Mouse (Mus musculus): ENCODE data around the gene Ggact. TPM values are rescaled to one million over a fixed set of nuclear protein-coding genes. Genes with fewer than 3 reads are reported as not detected.

The Ggact gene
- polyA plus RNA-seq, 1 experiment from 2014 or later, result 5.0 TPM

DNA sequence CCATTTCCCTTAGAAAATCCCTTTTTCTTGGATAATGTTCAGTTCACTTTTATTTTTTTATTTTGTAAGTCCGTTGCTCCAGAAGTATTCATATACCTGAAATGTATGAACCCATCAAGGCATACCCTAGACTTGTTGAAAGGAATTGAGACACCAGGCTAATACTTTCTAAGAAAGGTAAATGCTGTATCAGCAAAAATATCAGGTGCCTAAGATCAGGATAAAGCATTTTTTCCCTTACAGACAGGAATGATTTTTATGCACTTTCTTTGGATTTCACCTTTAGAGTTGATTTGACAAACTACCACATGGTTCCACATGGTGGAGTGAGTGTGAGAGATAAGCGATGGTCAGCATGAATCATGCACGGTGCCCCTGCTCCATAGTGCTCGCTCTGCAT is 120.2 kb downstream of the Ggact start:
- no peaks in the 10 kb centered on the region for H3K9me3 ChIP-seq (replicated peaks)
- no peak overlapping the region for H3K27ac ChIP-seq
- 95% methylated on average over 4 of the region's 4 CpGs for WGBS
- H3K4me1 ChIP-seq, result peaks cover 7% of the 10 kb centered on the region; the same call in 1 of the 2 replicates
- no peak overlapping the region for H3K4me3 ChIP-seq
- no peaks in the 10 kb centered on the region for H3K27me3 ChIP-seq
- no peak for ATAC-seq
- H3K4me2 ChIP-seq, result no peak overlapping the region
- H3K9ac ChIP-seq, result no peak overlapping the region
- H3K36me3 ChIP-seq (ENCODE audit: poor library complexity, severe bottlenecking), result no peaks in the 10 kb centered on the region

DNA sequence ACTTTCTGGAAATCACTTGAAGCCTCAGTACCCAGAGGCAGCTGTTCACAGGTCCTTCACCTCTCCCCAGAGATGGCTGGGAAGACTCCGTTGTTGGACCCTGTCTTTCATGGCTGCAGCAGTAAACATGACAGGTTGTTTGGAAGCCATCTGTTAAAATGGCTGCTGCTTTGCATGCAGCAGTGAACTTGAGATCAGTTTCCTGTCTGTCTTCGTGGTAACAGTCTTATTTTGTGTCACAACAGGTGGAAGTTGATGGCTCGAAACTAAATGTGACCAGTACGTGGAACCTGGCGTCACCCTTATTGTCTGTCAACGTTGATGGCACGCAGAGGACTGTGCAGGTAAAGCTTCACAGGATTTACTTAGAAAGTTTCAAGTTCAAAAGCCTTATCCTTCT is 123.4 kb downstream of the Ggact start:
- Histone ChIP-seq H3K27ac (no peak overlapping the region), H3K4me2 (no peak overlapping the region), H3K36me3 (ENCODE audit: poor library complexity, severe bottlenecking) (no peaks in the 10 kb centered on the region), H3K9me3 (replicated peaks) (no peaks in the 10 kb centered on the region), H3K27me3 (no peaks in the 10 kb centered on the region), H3K9ac (no peak overlapping the region), H3K4me3 (no peak overlapping the region), H3K4me1 (peaks cover 4% of the 10 kb centered on the region; the same call in 1 of the 2 replicates)
- 87% methylated on average over 7 of the region's 7 CpGs for WGBS
- 0 out of 2 replicates have a peak, but pooled peaks have one; percentile 30 for ATAC-seq

DNA sequence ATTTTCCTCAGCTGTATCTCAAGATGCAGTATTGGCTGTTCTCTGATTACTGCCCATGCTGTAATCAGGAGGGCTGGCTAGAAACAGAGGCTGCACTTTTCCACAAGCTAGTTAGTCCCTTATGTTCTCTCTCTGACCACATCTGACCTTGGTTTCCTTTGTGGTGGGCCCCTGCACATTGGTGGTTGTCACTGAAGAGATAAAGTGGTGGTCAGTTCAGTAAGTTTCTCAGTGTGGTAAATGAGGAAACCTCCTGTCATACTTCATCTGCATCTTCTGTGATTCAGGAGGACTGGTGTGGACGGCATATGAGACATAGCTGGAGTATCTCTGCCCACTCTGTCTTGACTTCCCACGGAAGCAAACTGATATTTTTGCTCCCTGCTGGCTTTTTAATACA is 125.4 kb downstream of the Ggact start:
- H3K27me3 ChIP-seq, result no peaks in the 10 kb centered on the region
- no peak for ATAC-seq
- no peak overlapping the region for H3K4me3 ChIP-seq
- H3K27ac ChIP-seq, result no peak overlapping the region
- no peak overlapping the region for H3K9ac ChIP-seq
- H3K4me2 ChIP-seq, result no peak overlapping the region
- peaks cover 4% of the 10 kb centered on the region; the same call in 1 of the 2 replicates for H3K4me1 ChIP-seq
- no peaks in the 10 kb centered on the region for H3K9me3 ChIP-seq (replicated peaks)
- WGBS, result 80% methylated on average over 2 of the region's 2 CpGs
- H3K36me3 ChIP-seq (ENCODE audit: poor library complexity, severe bottlenecking), result no peaks in the 10 kb centered on the region

DNA sequence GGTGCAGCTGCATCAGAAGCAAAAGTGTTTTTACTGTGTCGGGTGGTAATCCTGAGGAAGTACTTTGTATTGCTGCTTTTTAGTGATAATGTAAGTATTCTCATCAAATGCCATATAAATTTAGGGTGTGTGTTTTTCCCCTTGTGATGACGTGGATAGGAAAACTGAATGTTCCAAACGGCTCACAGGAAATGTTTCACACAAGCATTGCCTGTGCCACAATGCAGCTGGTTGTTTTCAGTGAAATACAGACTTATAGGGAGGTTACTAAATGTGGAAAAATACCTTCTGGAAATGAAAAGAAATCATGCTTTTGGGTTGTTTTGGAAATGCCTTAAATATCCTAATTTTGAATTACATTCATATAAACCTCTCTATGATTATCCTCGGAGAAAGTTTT is 128.9 kb downstream of the Ggact start:
- no peak for ATAC-seq
- WGBS, result 85% methylated on average over 4 of the region's 4 CpGs
- no peaks in the 10 kb centered on the region for H3K27me3 ChIP-seq
- H3K4me3 ChIP-seq, result no peak overlapping the region
- H3K4me2 ChIP-seq, result no peak overlapping the region
- no peak overlapping the region for H3K27ac ChIP-seq
- H3K36me3 ChIP-seq (ENCODE audit: poor library complexity, severe bottlenecking), result no peaks in the 10 kb centered on the region
- H3K4me1 ChIP-seq, result no peaks in the 10 kb centered on the region
- H3K9me3 ChIP-seq (replicated peaks), result no peaks in the 10 kb centered on the region
- no peak overlapping the region for H3K9ac ChIP-seq

DNA sequence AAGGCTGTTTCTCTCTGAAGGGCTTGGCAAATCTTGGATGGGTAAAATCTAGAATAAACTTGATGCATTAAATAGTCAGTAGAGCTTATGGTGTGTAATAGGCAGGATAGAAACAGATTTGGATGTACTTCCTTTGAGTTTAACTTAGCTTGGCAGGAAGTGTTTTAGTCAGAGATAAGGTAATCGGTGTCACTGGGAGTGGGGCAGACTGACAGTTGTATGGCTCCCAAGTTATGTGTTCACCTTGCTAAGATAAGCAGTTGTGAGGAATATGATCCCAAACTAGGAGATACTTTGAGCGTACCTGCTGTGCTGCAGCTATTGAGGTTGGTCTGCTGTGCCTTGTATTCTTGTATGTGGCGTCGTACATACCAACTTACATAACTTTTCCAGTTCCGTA is 147.1 kb downstream of the Ggact start:
- Histone ChIP-seq H3K27ac (no peak overlapping the region), H3K27me3 (no peaks in the 10 kb centered on the region), H3K36me3 (ENCODE audit: poor library complexity, severe bottlenecking) (no peaks in the 10 kb centered on the region), H3K4me3 (no peak overlapping the region), H3K9ac (no peak overlapping the region), H3K9me3 (replicated peaks) (no peaks in the 10 kb centered on the region), H3K4me1 (peaks cover 16% of the 10 kb centered on the region), H3K4me2 (no peak overlapping the region)
- WGBS, result 95% methylated on average over 5 of the region's 5 CpGs
- ATAC-seq, result no peak

Other genes starting within 250 kb of the Ggact start
- 32.4 and 39.9 TPM in 2 replicates for gene Tmtc4, start 70.3 kb upstream of the Ggact start, polyA plus RNA-seq (2015; fragmentation: Nextera tagmentation; extraction: Ambion mirVana)

Data from forebrain, embryonic 13.5 days (tissue).